22 mouse cellular contexts compared by ENCODE assay signal in the genomic region with DNA sequence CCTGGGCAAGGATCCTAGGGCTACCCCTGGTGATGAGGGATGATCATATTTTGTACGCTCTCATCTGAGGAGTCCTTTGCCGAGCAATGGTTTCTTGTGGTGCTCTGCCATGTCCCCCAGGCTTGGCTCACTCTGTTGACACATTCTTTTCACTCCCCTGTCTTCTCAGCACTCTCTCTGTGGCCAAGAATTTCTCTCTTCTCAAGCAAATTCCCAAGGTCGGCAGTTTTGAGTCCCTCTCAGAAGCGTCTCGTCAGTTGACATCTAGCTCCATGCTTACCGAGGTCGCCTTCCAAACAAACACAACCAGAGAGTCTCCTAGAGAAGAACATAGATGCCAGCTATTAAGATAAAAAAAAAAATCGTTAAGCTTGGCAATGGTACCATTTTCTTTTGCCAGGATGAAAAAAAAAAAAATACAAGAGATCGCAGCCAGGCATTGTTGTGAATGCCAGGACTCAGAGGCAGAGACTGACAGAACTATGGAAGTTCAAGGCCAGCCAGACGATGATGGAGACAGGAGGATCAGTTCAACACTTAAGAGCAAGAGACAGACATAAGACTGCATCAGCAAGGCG. TPM values are rescaled to one million over a fixed set of nuclear protein-coding genes. Genes with fewer than 3 reads are reported as not detected.
DNase-seq lines count a peak whose midpoint lies in the region; ATAC-seq and TF ChIP-seq lines count a peak whose summit lies in the region.
"Had no signal": no experiment of that assay in that cellular context is flagged by ENCODE, and none has a peak within 500 bp of the region (broad histone marks: within the 10 kb centered on the region; RNA-seq: fewer than 3 reads in every experiment).

No protein-coding gene starts in this region.

- H3K4me3 ChIP-seq in heart, postnatal 0 days (ENCODE audit: low read depth, low read length), result no peak overlapping the region
- H3K4me3 ChIP-seq in heart, adult 2 months, result no peak overlapping the region
- H3K4me3 ChIP-seq in lung, embryonic 15.5 days, result no peak overlapping the region
- no peak overlapping the region for H3K4me3 ChIP-seq in lung, adult 2 months (replicated peaks; ENCODE audit: extremely low read depth, low read depth, low read length)
- no peak overlapping the region for H3K4me3 ChIP-seq in forebrain, embryonic 10.5 days
- H3K4me3 ChIP-seq: embryonic facial prominence, embryonic 13.5 days; hindbrain, embryonic 15.5 days; kidney, embryonic 15.5 days; left cerebral cortex, adult 2 months; limb, embryonic 12.5 days; midbrain, embryonic 12.5 days; stomach, embryonic 15.5 days had no signal

- intact Hi-C loops in heart, adult 2 months (cut with DNase I), result no loop called here

- no peak for DNase-seq in heart, postnatal 0 days (ENCODE audit: low spot score)
- no peak for DNase-seq in heart, adult 2 months
- DNase-seq in lung, adult 2 months, result no peak
- DNase-seq in adipocyte (ENCODE audit: low spot score), result peak; percentile 52
- peak; percentile 25 for DNase-seq in lung, postnatal 14 days
- no peak for DNase-seq in forebrain, embryonic 10.5 days (ENCODE audit: extremely low spot score, low spot score)
- DNase-seq: adrenal gland, postnatal 10 days; cerebellum, adult 11-12 months; kidney, adult 18-20 months; kidney, postnatal 25 days; right cerebral cortex, postnatal 25 days had no signal

- no peak overlapping the region for H3K9ac ChIP-seq in heart, postnatal 0 days (replicated peaks; ENCODE audit: low read depth, low read length)
- H3K9ac ChIP-seq in heart, adult 2 months (ENCODE audit: low read depth, low read length), result no peak overlapping the region
- no peak overlapping the region for H3K9ac ChIP-seq in lung, embryonic 15.5 days
- H3K9ac ChIP-seq: embryonic facial prominence, embryonic 13.5 days; hindbrain, embryonic 15.5 days; kidney, embryonic 15.5 days; limb, embryonic 12.5 days; midbrain, embryonic 12.5 days; stomach, embryonic 15.5 days had no signal

- H3K4me2 ChIP-seq in heart, postnatal 0 days (ENCODE audit: low read depth, low read length), result no peak overlapping the region
- H3K4me2 ChIP-seq in lung, embryonic 15.5 days, result no peak overlapping the region
- H3K4me2 ChIP-seq: embryonic facial prominence, embryonic 13.5 days; hindbrain, embryonic 15.5 days; kidney, embryonic 15.5 days; limb, embryonic 12.5 days; liver, embryonic 11.5 days; midbrain, embryonic 12.5 days; stomach, embryonic 15.5 days had no signal

- no peak for TF ChIP-seq CTCF in heart, postnatal 0 days (IDR thresholded peaks at IDR 0.05; ENCODE audit: low read depth)
- TF ChIP-seq CTCF in heart, adult 2 months (IDR thresholded peaks at IDR 0.05), result no peak
- TF ChIP-seq CTCF in lung, adult 2 months (IDR thresholded peaks at IDR 0.05; ENCODE audit: insufficient read depth, low read length), result no peak

- no peak for ATAC-seq in heart, postnatal 0 days (ENCODE audit: insufficient read depth, low read depth)
- peak; percentile 52; the same call in 1 of the 2 replicates for ATAC-seq in lung, embryonic 15.5 days (ENCODE audit: borderline replicate concordance, extremely low read depth, low FRiP score, low TSS enrichment)
- ATAC-seq: CD4-positive, CD25-positive, alpha-beta regulatory T cell, adult 4 months; forebrain, embryonic 16.5 days had no signal

- 56% methylated on average over 11 of the region's 11 CpGs for WGBS in heart, postnatal 0 days
- WGBS in heart, adult 2 months, result 51% methylated on average over 11 of the region's 11 CpGs
- WGBS in lung, embryonic 15.5 days, result 42% methylated on average over 11 of the region's 11 CpGs
- 56% methylated on average over 11 of the region's 11 CpGs for WGBS in lung, adult 2 months
- 88% methylated on average over 11 of the region's 11 CpGs for WGBS in forebrain, embryonic 10.5 days

- H3K4me1 ChIP-seq in heart, postnatal 0 days (ENCODE audit: control insufficient read depth, insufficient read depth), result peaks cover 22% of the 10 kb centered on the region
- peaks cover 9% of the 10 kb centered on the region for H3K4me1 ChIP-seq in heart, adult 2 months (ENCODE audit: control insufficient read depth, insufficient read depth, low read length)
- peaks cover 7% of the 10 kb centered on the region; the same call in 1 of the 2 replicates for H3K4me1 ChIP-seq in lung, embryonic 15.5 days
- no peaks in the 10 kb centered on the region; the same call in 1 of the 2 replicates for H3K4me1 ChIP-seq in lung, adult 2 months (ENCODE audit: control insufficient read depth, insufficient read depth, low read length)
- H3K4me1 ChIP-seq in forebrain, embryonic 10.5 days, result peaks cover 11% of the 10 kb centered on the region
- H3K4me1 ChIP-seq: embryonic facial prominence, embryonic 13.5 days; hindbrain, embryonic 15.5 days; stomach, embryonic 15.5 days had no signal

- H3K27me3 ChIP-seq in heart, postnatal 0 days (ENCODE audit: control insufficient read depth, insufficient read depth, low read length), result no peaks in the 10 kb centered on the region
- no peaks in the 10 kb centered on the region for H3K27me3 ChIP-seq in heart, adult 2 months (ENCODE audit: control insufficient read depth, insufficient read depth, low read length)
- H3K27me3 ChIP-seq in lung, embryonic 15.5 days, result no peaks in the 10 kb centered on the region
- no peaks in the 10 kb centered on the region for H3K27me3 ChIP-seq in forebrain, embryonic 10.5 days (ENCODE audit: poor library complexity, severe bottlenecking)
- H3K27me3 ChIP-seq: embryonic facial prominence, embryonic 13.5 days; hindbrain, embryonic 15.5 days; kidney, embryonic 15.5 days; limb, embryonic 12.5 days; midbrain, embryonic 12.5 days; stomach, embryonic 15.5 days had no signal

- H3K9me3 ChIP-seq in heart, postnatal 0 days (replicated peaks; ENCODE audit: control insufficient read depth, low read length), result no peaks in the 10 kb centered on the region
- no peaks in the 10 kb centered on the region for H3K9me3 ChIP-seq in lung, embryonic 15.5 days
- no peaks in the 10 kb centered on the region for H3K9me3 ChIP-seq in forebrain, embryonic 10.5 days
- H3K9me3 ChIP-seq: embryonic facial prominence, embryonic 13.5 days; hindbrain, embryonic 15.5 days; kidney, embryonic 15.5 days; midbrain, embryonic 12.5 days; stomach, embryonic 15.5 days had no signal

- no peaks in the 10 kb centered on the region for H3K79me2 ChIP-seq in heart, adult 2 months (replicated peaks; ENCODE audit: control insufficient read depth, insufficient read depth, low read length)

- H3K36me3 ChIP-seq in heart, postnatal 0 days (replicated peaks; ENCODE audit: control insufficient read depth, insufficient read depth, low read length), result no peaks in the 10 kb centered on the region
- no peaks in the 10 kb centered on the region for H3K36me3 ChIP-seq in heart, adult 2 months (ENCODE audit: control insufficient read depth, insufficient read depth, low read length)
- H3K36me3 ChIP-seq in lung, embryonic 15.5 days, result no peaks in the 10 kb centered on the region
- no peaks in the 10 kb centered on the region for H3K36me3 ChIP-seq in forebrain, embryonic 10.5 days (replicated peaks)
- H3K36me3 ChIP-seq: embryonic facial prominence, embryonic 13.5 days; hindbrain, embryonic 15.5 days; kidney, embryonic 15.5 days; limb, embryonic 12.5 days; midbrain, embryonic 12.5 days; stomach, embryonic 15.5 days had no signal

- TF ChIP-seq POLR2A in heart, adult 2 months (IDR thresholded peaks at IDR 0.05; ENCODE audit: insufficient read depth, low read depth, low read length), result no peak
- no peak for TF ChIP-seq POLR2A in lung, adult 2 months (IDR thresholded peaks at IDR 0.05; ENCODE audit: borderline replicate concordance, extremely low read depth, low read depth, low read length)

- no peak for TF ChIP-seq EP300 in heart, postnatal 0 days (IDR thresholded peaks at IDR 0.05; ENCODE audit: low read depth)
- no peak for TF ChIP-seq EP300 in heart, adult 2 months (IDR thresholded peaks at IDR 0.05; ENCODE audit: insufficient read depth, low read depth, low read length)

- H3K27ac ChIP-seq in heart, postnatal 0 days (ENCODE audit: low read depth), result 0 out of 2 replicates have a peak overlapping the region, but pooled peaks have one; percentile 1
- no peak overlapping the region for H3K27ac ChIP-seq in heart, adult 2 months
- H3K27ac ChIP-seq in lung, embryonic 15.5 days, result no peak overlapping the region; the same call in 1 of the 2 replicates
- H3K27ac ChIP-seq in forebrain, embryonic 10.5 days, result no peak overlapping the region
- H3K27ac ChIP-seq: embryonic facial prominence, embryonic 13.5 days; hindbrain, embryonic 15.5 days; kidney, embryonic 15.5 days; left cerebral cortex, adult 2 months; limb, embryonic 12.5 days; midbrain, embryonic 12.5 days; stomach, embryonic 15.5 days had no signal

RNA-seq across cellular contexts. Expression of a gene that starts 12.3 kb away (rescaled TPM):
- 43.0 and 46.1 TPM in 2 replicates for total RNA-seq in heart, postnatal 0 days (2014; rRNA removed; ENCODE audit: low replicate concordance)
- polyA plus RNA-seq in heart, postnatal 0 days (2015; fragmentation: Nextera tagmentation; extraction: Ambion mirVana), result 16.9 and 19.3 TPM in 2 replicates
- total RNA-seq in heart, adult 2 months (2021), result 10 to 100 TPM; 32.9 to 40.7 TPM
- 25.9 and 27.4 TPM in 2 replicates for polyA plus RNA-seq in heart, adult 2 months (2012; rRNA removed)
- polyA plus RNA-seq in lung, embryonic 15.5 days (2015; fragmentation: Nextera tagmentation; extraction: Ambion mirVana), result 21.0 and 24.5 TPM in 2 replicates
- 59.5 and 72.1 TPM in 2 replicates for polyA plus RNA-seq in lung, adult 2 months (2012; rRNA removed)
- 22.5 and 28.0 TPM in 2 replicates for polyA plus RNA-seq in forebrain, embryonic 10.5 days (2016; fragmentation: Nextera tagmentation; extraction: Ambion mirVana)

RNA-seq across cellular contexts. Expression of a gene that starts 23.9 kb away (rescaled TPM):
- total RNA-seq in heart, postnatal 0 days (2014; rRNA removed; ENCODE audit: low replicate concordance), result 131 and 139 TPM in 2 replicates
- 265 TPM in 2 replicates for polyA plus RNA-seq in heart, postnatal 0 days (2015; fragmentation: Nextera tagmentation; extraction: Ambion mirVana)
- 100 to 1,000 TPM; 232 to 249 TPM for total RNA-seq in heart, adult 2 months (2021)
- polyA plus RNA-seq in heart, adult 2 months (2012; rRNA removed), result 83.4 and 133 TPM in 2 replicates
- 231 and 246 TPM in 2 replicates for polyA plus RNA-seq in lung, embryonic 15.5 days (2015; fragmentation: Nextera tagmentation; extraction: Ambion mirVana)
- 54.9 and 58.4 TPM in 2 replicates for polyA plus RNA-seq in lung, adult 2 months (2012; rRNA removed)
- polyA plus RNA-seq in forebrain, embryonic 10.5 days (2016; fragmentation: Nextera tagmentation; extraction: Ambion mirVana), result 161 and 163 TPM in 2 replicates

Comparison
In these comparisons a context has a peak if more than half of its experiments do, and no peak if none do; other contexts are left out.
1. DNase-seq: peak in adipocyte (single experiment) and lung, postnatal 14 days (single experiment); none in heart, postnatal 0 days (single experiment), heart, adult 2 months (0 of 2), lung, adult 2 months (single experiment) and forebrain, embryonic 10.5 days (single experiment).